Mouse (Mus musculus) kidney, adult 8-10 months (tissue): Measurements from ENCODE around the gene Med25.

Source experiments
- DNase-seq, 2 experiments: peaks; one replicate each; pipeline ENCODE4 v3.0.0; 2022

Med25 gene

DNA sequence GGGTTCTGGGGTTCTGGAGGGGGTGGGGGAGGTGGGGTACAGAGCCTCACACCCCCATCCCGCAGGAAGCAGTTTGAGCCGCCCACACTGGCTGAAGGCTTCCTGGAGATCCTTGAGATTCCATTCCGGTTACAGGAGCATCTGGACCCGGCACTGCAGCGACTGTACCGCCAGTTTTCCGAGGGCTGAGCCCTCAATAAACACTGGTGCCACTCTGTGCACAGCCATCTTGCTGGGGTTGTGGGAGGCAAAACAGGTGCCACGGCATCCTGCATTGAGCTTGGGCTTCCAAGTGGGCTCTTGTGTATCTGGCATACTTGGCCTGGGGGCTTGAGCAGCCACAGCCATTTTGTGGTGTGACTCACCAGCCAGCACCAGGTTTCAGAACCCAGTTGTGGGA lies 30.1 kb downstream of the Med25 start:
- DNase-seq, result no peak

- DNase-seq, result no peak
These were observed 31.1 kb downstream of the Med25 start for GRCm38 (mm10) chr7:44861429-44861816.

GRCm38 (mm10) chr7:44860576-44861428 lies 31.7 kb downstream of the Med25 start:
- peak in 1 of 2 experiments; percentile 63 for DNase-seq

DNA sequence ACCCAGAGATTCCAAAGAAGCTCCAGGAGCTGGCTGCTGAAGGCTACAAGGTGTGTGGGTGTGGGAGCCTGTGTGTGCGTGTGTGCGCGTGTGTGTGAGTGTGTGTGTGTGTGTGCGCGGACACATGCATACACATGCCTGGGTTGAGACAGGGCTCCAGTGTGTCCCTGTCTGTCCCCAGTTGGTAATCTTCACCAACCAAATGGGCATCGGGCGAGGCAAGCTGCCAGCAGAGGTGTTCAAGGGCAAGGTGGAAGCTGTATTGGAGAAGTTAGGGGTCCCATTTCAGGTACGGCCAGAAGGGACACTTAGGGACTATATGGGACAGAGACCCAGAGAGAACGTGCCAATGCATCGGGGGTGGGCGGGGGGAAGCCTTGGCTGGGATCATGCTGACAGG lies 32.6 kb downstream of the Med25 start:
- DNase-seq, result no peak

- peak in 1 of 2 experiments; percentile 54 for DNase-seq
These were observed 34.6 kb downstream of the Med25 start for GRCm38 (mm10) chr7:44857905-44858304.

DNA sequence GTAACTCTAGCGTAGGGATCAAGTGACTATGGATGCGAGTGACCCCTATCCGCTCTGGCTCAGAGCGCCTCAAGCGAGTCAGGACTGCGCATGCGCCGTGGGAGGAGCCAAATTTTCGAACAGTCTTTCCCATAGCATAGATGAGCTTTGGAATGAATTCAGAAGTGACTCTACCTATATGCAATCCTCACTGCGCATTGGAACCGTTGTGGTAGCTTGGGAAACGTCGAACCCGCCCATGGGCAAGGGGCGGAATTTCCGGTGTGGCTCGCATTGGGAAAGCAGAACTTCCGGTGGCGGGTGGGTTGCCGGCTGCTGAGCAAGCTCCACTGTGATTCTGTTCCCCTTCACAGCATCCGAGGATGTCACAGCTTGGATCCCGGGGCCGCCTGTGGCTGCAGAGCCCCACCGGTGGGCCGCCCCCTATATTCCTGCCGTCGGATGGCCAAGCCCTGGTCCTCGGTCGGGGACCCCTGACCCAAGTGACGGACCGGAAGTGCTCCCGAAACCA lies 35.4 kb downstream of the Med25 start, which contains the start of gene Pnkp:
Gene Pnkp (plus strand): TSS at position 98 of the 511 bp plus-strand sequence.
- peak; percentile 78 to 87 for DNase-seq

GRCm38 (mm10) chr7:44856265-44856916 lies 36.1 kb downstream of the Med25 start:
- no peak for DNase-seq

GRCm38 (mm10) chr7:44855036-44855435 lies 37.5 kb downstream of the Med25 start:
- DNase-seq, result no peak

GRCm38 (mm10) chr7:44854356-44855031 lies 38.0 kb downstream of the Med25 start:
- DNase-seq, result peak; percentile 94 to 96

- no peak for DNase-seq
These were observed 38.7 kb downstream of the Med25 start for GRCm38 (mm10) chr7:44853596-44854355.

DNA sequence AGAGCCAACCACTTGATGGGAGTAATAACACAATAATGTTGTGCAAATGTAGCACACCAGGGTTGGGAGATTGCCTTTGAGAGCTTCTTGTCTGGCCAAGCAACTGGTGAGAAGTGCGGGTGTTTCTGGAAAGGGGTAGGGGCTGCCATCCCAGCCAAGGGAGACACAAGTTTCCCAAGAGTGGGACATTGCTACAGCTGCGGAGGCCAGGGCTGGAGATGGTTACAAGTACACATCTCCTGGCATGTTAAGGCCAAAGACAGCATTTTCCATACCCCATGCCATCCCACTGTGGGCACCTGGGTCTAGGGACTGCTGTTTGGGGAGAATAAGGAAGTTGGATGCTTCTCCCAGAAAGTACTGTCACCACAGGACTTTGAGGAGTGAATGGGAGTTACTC lies 39.4 kb downstream of the Med25 start:
- no peak for DNase-seq

DNA sequence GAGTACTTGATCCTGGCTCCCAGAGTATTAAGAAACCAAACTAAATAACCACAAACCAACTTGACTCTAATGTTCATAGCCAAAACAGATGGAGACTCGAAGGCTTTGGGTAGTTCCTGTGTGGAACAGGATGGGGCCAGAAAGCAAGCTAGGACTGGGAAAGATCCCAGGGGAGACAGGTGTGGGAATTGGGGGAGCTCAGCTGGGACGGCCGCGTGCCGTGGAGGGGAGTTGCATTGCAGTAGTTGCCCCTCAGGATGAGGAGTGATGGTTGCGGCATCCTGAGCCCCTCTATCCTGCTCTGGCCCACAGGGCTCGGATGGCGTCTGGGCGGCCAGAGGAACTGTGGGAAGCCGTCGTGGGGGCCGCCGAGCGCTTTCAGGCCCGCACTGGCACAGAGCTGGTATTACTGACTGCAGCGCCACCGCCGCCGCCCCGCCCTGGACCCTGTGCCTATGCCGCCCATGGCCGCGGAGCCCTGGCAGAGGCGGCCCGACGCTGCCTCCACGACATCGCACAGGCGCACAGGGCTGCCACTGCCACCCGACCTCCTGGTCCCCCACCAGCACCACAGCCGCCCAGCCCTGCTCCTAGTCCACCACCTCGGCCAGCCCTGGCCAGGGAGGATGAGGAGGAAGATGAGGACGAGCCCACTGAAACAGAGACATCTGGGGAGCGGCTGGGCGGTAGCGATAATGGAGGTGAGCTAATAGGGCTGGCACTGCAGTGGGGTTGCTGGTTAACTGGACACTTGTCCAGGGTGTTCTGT lies 40.1 kb downstream of the Med25 start:
- no peak for DNase-seq

DNA sequence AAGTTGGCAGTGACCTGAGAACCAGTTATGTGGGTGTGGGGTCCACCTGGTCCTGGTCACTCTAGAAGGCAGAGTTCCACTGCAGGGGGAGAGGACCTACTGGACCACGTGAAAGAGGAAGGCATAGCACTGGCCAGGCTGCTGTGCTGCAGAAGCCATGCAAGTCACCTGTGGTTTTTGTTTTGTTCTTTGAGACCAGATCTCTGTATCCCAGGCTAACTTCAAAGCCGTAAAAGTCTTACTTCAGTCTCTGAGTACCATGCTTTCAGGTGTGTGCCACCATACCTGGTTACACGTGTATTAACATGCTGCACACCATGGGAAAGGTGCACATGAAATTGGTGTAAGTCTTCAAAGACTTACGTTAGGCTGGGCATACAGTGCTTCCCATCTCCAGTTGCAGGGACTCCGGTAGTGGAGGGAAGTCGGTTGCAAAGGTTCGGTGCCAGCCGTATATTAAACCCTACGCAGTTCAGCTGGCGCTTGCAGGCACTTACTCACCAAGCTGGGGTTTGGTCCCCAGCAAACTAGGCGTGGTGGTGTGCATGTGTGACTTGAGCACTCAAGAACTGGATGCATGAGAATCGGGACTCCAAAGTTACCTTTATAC lies 40.8 kb downstream of the Med25 start:
- no peak for DNase-seq

DNA sequence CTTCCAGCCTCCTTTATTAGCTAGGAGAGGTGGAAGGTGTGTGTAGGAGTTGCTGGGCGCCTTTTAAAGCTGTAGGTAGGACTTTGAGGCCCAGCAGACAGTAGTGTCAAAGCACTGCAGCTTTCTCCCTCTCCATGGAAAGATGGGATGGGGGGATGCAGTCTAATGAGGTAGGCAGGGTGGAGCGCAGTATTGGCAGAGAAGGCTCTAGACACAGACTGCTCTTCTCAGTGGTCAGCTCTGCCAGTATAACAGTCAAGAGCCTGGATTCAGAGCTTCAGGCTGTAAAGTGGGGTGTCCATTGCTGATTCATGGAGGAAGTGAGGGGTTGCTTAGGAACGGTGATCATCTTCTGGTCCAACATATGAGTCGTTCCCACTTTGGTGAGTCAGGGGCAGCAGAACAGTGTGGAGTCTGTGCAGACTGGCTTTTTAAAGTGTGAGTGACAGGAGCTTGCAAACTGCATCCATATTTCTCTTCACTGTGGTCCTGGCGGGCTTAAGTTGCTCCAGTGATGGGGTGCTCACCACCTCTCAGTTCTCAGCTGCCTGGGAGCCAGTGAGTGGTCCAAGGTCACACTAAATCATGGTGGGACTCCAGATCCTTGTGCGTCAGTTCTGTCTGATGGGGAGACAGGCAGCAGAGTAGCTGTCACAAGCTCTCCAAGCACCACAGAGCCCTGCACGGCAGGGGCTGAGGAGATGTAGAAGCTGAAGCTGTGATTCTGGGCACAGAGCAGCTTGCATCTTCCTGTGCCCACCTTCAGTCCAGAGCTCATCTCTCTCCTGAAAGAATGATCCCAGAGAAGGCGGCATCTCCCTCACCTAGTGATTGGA lies 41.5 kb downstream of the Med25 start:
- DNase-seq, result peak in 1 of 2 experiments; percentile 17

- peak; percentile 71 to 74 for DNase-seq
These were observed 42.4 kb downstream of the Med25 start for GRCm38 (mm10) chr7:44850146-44850545.

- peak; percentile 91 to 92 for DNase-seq
These were observed 42.9 kb downstream of the Med25 start for GRCm38 (mm10) chr7:44849416-44850111.

GRCm38 (mm10) chr7:44848561-44849415 lies 43.7 kb downstream of the Med25 start, which contains the start of the genes Akt1s1 and Tbc1d17:
Gene Akt1s1, plus strand, starts transcription at chr7:44848991.
Gene Tbc1d17, minus strand, starts transcription at chr7:44849079.
- DNase-seq, result peak; percentile 100

- no peak for DNase-seq
These were observed 44.7 kb downstream of the Med25 start for GRCm38 (mm10) chr7:44847772-44848171.
